Mouse (Mus musculus) induced T-regulatory cell, adult 2 months (primary cell): ENCODE measurements around the gene Pam.

ENCODE experiments used
- DNase-seq: peaks from one replicate; pipeline ENCODE4 v3.0.0-alpha.2; 2012; ENCODE audit warnings: low read depth

Pam gene

DNA sequence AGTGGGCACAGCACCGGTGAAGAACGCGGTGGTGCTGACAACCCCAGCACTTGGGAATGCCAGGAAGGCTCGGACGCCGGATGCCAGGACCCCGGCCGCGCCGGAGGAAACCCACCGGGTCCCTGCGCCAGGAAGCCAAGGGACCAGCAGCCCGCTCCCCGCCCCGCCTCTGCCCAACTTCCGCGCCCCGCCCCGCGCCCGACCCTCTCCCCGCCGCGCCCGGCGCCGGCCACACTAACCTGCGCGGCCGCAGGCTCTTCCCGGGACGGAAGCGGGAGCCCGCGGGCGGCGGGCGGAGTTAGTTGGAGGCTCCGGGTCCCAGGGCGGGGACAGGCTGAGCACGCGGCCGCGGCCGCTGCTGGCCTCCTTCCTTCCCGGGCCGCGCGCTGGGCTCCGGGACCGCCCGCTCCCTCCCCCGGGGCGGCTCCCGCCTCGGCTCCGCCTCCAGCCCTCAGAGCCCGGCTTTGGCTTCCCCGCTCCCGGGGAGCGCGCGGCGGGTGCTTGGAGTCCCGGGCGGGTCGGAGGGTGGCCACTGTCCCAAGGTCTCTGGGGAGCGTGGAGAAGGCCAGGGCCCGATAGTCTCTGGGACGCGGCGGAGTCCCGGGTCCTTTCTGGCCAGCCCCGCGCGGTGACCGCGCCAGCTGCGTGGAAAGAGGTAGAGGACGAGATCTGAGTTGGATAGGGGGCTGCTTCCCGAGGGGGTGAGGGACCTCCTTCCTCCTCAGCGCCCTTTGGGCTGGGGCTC, at the start of gene Pam:
TSS of gene Pam (minus strand) at position 401 of the 745 bp plus-strand sequence.
- DNase-seq = peak; percentile 63

DNA sequence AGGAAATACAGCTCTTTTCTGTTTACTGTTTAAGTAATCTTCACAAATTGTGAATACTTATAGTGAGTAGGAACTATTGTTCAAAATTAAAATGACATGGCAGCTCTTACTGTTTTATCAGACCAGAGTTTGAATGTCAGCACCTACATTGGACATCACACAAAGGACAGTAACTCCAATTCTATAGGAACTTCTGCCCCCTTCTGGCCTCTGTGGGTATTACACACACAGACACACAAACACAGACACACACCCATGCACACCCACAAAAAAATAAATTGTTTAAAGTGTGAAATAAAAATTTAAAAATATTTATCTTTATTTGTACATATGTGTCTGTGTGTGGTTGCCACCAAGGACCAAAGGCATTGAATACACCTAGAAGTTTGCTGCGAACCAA, 49.4 kb upstream of the Pam start:
- peak; percentile 5 for DNase-seq

- peak; percentile 3 for DNase-seq
Measured at GRCm38 (mm10) chr1:98131244-98131643, 35.8 kb upstream of the Pam start.

- peak; percentile 3 for DNase-seq
Measured at GRCm38 (mm10) chr1:98129561-98130347, 34.3 kb upstream of the Pam start.

- no peak for DNase-seq
Measured at GRCm38 (mm10) chr1:98129111-98129510, 33.7 kb upstream of the Pam start.

DNA sequence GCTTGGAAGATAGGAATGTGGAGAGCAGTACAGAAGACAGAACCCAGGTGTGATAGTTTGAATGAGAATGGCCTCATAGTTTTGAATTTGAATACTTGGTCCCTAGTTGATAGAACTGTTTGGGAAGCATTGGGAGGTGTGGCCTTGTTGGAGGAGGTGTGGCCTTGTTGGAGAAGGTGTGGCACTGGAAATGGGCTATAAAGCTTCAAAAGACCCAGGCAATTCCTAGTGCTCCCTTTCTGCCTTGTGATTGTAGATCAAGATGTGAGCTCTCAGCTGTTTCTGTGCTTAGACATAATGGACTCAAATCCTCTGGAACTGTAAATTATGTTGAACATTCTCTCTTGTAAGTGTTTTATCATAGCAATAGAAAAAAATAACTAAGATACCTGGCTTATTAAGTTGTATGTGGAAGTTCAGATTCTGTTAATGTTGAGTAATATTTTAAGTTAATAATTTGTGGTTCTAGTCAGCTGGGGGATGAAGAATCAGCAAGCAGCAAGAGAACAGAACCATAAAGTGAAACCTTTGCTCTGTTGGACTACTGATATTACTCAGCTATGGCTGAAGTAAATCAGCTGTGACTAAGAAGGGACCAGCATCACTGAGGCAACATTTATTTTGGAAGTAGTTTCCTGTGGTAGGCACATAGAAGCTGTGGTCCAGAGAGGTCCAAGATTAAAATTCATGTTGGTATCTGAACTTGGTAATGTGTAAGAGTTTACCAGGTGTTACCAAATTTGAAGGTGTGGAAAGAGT, 33.1 kb upstream of the Pam start:
- no peak for DNase-seq

- no peak for DNase-seq
Measured at GRCm38 (mm10) chr1:98126268-98126667, 30.8 kb upstream of the Pam start.

DNA sequence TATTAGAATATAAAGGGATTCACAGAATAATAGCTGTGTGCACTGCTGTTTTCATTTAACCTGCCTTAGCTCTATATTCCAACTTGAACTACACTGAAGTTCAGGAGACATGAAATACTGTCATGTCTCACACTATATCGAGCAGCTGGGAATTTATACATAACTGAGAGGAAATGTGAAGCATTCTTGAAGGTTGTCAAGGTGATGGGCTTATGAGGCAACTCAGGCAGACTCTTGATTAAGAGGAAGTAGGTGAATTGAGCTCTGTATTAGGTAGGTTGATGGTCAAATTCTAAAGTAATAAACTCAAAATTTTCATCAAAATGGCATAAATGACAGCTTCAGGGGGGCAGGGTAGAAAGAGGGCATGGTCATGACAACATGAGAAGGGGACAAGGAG, 29.3 kb upstream of the Pam start:
- DNase-seq = no peak

GRCm38 (mm10) chr1:98119595-98119994, 24.1 kb upstream of the Pam start:
- DNase-seq = no peak

GRCm38 (mm10) chr1:98107599-98107998, 12.2 kb upstream of the Pam start:
- DNase-seq = no peak

GRCm38 (mm10) chr1:98099441-98099840, 4.0 kb upstream of the Pam start:
- no peak for DNase-seq

DNA sequence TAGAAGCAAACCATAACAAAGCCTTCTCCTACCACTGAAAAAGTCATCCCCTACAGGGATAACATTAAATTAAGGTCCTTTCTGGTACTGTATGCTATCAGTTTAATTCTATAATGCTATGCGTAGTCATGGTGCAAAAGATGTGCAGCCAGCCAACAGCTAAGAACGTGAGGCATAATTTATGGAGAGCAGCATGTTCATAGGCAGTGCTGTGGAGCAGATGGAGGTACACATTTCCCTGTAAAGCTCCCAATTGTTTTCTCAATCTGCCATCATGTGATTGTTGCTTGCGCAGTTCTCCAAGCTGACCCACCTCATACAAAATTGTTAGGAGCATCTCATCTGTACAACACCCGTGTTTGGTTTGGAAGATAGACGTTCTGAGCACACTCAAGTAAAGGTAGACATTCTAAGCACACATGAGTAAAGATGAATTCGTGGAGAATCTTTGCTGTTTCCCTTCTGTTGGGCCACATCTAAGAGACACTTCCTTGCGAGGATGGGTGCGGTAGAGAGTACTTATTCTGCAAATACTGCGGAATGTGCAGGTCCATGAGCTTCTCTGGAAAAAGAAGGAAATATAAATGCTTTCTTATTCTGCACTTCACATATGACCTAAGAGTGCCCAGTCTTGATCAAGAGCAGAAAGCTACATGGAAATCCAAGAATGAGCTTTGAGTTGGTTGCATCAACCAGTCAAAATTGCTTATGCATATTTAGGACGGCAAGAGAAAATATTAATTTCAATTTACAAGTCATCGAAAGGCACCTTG, 2.7 kb upstream of the Pam start:
- no peak for DNase-seq

GRCm38 (mm10) chr1:98096396-98096935, 1.0 kb upstream of the Pam start:
- no peak for DNase-seq

DNA sequence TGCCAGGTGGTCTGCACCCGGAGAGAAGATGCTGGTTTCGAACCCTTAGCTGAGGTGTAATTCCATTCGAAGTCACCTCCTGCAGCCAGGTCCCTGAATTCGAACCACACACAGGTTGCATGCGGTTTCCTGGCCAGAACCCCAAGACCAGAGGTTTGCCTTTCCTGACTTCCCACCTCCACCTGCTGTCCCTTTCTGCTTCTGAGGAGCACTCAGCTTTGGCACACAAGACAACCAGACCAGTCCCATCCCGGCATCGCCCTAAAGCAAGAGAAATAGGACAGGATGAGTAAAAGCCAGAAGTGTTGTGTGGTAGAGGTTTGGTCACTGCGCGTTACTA, 515 bp upstream of the Pam start:
- DNase-seq = no peak

DNA sequence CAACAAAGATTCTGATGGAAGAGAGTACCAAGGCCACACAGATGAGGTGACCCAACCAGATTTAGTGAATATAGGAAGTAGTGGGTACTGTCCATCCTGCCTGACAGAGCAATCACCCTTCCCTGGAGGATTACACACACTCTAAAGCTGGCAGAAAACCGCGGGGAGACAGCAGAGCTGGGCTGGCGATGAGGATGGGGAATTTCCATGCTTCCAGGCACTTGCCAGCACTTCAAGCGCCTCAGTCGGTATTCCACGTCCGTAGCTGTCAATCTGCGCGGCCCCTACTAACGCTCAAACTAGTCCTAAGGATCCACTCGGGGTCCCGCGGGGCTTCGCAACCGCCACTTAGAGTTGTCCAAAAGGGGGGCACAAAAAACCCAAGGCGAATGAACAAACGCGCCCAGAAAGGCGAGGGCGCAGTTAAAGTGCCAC, 618 bp downstream of the Pam start:
- peak; percentile 12 for DNase-seq

GRCm38 (mm10) chr1:98089336-98089975, 6.0 kb downstream of the Pam start:
- no peak for DNase-seq

DNA sequence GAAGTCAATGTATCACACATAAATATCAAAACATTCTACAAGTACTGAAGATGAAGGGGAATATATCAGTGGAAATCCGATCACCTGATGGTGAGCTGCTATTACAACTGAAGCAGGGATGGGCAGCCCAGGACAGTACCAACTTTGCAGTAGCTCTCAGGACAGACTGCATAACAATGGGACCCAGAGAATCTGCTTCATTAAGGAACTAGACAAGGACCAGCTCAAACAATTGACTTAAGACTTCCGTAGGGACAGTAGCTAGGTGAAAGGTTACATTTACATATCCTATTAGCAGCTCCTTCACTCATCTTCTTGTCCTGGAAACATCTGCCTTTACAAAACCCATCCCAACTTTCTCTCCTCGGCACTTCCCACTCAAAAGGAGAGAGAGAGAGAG, 9.0 kb downstream of the Pam start:
- no peak for DNase-seq

DNA sequence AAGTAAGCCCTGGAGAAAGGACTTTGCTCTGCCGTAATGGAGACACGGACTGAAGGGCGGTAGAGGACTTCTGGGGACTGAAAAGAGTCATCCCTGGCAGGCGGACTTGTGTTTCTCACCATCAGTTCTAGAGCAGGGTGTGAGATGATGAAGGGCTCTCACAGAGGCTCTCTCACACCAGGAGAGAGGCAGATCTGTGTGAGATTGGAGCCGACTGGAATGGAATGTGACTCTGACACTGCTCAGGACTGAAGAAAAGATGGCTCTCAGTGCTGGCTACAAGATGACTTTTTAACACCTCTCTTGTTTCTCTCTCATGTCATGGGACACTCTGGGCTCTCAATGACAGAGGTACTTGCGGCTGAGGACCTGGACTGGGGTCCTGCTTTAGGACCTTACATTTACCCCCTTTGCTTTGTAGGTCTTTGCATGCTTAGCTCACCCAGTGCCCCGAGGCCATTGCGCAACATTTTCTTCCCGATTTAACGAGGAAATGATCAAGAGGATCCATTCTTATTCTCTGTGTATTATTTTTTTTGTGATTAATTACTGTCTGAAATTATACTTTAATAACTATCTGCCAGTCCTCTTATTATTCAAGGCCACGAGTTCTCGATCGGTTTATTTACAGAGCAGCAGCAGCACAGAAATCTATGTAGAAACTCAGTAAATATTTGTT, 10.7 kb downstream of the Pam start:
- DNase-seq = no peak

GRCm38 (mm10) chr1:98083508-98083907, 11.9 kb downstream of the Pam start:
- no peak for DNase-seq

DNA sequence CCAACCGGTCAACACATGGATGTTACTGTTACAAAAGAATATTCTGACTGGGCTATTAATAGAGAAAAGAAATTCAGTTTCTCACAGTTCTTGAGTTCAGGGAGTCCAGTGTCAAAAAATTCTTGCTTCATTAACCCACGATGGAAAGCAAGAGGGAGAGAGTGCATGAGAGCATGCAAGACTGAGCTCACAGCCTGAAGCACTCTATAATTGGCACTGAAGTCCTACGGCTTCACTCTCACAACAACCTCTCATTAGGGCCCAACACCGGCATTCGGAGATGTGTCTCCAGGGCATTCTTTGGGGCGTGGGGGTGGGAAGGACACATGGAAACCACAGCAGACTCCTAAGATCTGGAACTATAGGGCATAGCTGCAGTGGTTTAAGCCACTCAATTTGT, 12.5 kb downstream of the Pam start:
- no peak for DNase-seq

GRCm38 (mm10) chr1:98080431-98080830, 15.0 kb downstream of the Pam start:
- no peak for DNase-seq
